ENCODE assay signal across 1 mouse cellular context in genomic region chr3:127757886-127758301, GRCm38 (mm10).
TF ChIP-seq lines count a peak whose summit lies in the region.

No protein-coding gene starts in this region.

TF ChIP-seq in MEL, 35 proteins besides CTCF, POLR2A, EP300 and RAD21 (continued from another document):
- TF ChIP-seq MYC (IDR thresholded peaks at IDR 0.05; ENCODE audit: low read depth, low read length) (peak; percentile 83), ZNF384 (IDR thresholded peaks at IDR 0.05; ENCODE audit: low read depth, low read length) (no peak), MAZ (IDR thresholded peaks at IDR 0.05; ENCODE audit: low read depth, low read length) (peak; percentile 64; the same call in 1 of the 2 replicates), NRF1 (IDR thresholded peaks at IDR 0.05; ENCODE audit: insufficient read depth, low read depth, low read length, poor library complexity, severe bottlenecking) (no peak), NELFE (IDR thresholded peaks at IDR 0.05; ENCODE audit: low read depth, low read length) (no peak), ETS1 (IDR thresholded peaks at IDR 0.05; ENCODE audit: low read depth, low read length) (peak; percentile 93), USF2 (IDR thresholded peaks at IDR 0.05; ENCODE audit: borderline replicate concordance in 1 of 2, insufficient read depth in 1 of 2, low read depth in 1 of 2, low read length in 2 of 2) (no peak), GATA1 (IDR thresholded peaks at IDR 0.05; ENCODE audit: low read depth, low read length) (peak; percentile 91), POLR2AphosphoS5 (IDR thresholded peaks at IDR 0.05; ENCODE audit: borderline replicate concordance, low read depth, low read length) (no peak), POLR2AphosphoS2 (IDR thresholded peaks at IDR 0.05; ENCODE audit: low read length) (no peak), MXI1 (IDR thresholded peaks at IDR 0.05; ENCODE audit: low read depth, low read length) (peak; percentile 71), TBP (IDR thresholded peaks at IDR 0.05; ENCODE audit: low read depth, low read length) (no peak)
